Mouse (Mus musculus): ENCODE measurements around the gene Twf1. TPM values are rescaled to one million over a fixed set of nuclear protein-coding genes. Genes with fewer than 3 reads are reported as not detected.

The Twf1 gene
- total RNA-seq, 2 experiments from 2014 or later = 37.3 to 39.8 TPM

DNA sequence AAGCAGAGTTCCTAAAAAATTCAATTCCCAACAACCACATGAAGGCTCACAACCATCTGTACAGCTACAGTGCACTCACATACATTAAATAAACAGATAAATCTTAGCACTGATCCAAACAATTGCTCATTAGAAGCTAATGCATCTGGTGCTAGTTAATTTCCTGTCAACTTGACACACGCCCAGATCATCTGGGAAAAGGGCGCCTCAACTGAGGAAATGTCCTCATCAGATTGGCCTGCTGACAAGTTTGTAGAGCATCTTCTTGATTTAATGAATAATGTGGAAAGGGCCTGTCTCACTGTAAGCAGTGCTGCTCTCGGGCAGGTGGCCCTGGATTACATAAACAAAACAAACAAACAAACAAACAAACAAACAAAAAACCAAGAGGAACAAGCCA is 59.2 kb downstream of the Twf1 start:
- intact Hi-C loops (cut with DNase I) = no loop called here

More for the DNA sequence above, 59.2 kb downstream of the Twf1 start:
- no peak for DNase-seq (ENCODE audit: low spot score in 2 of 2)

Other genes with a start within 250 kb of the Twf1 start
- gene Adamts20, start 124.5 kb downstream of the Twf1 start, total RNA-seq (2021) = 10 to 100 TPM in 1 of 2 experiments, 1 to 10 TPM in 1; 8.9 to 11.0 TPM
- gene Pus7l, start 46.3 kb downstream of the Twf1 start, total RNA-seq (2021) = 1 to 10 TPM; 4.0 to 4.4 TPM
- gene Irak4, start 46.2 kb downstream of the Twf1 start, total RNA-seq (2021) = 1 to 10 TPM; 1.7 to 2.0 TPM
- gene Tmem117, start 39.3 kb upstream of the Twf1 start, total RNA-seq (2021) = 1 to 10 TPM; 8.0 to 8.4 TPM